Mouse (Mus musculus): Measurements from ENCODE around the gene Cfap126.

GRCm38 (mm10) chr1:171135600-171135999 lies 21.9 kb downstream of the Cfap126 start:
- TF ChIP-seq CTCF (IDR thresholded peaks at IDR 0.05; ENCODE audit: extremely low read depth, insufficient read depth, low read length) (no peak), POLR2A (IDR thresholded peaks at IDR 0.05; ENCODE audit: extremely low read depth, insufficient read depth, low read length) (no peak)
